Mouse (Mus musculus): ENCODE data around the gene Rdm1. TPM values are rescaled to one million over a fixed set of nuclear protein-coding genes. Genes with fewer than 3 reads are reported as not detected.
A peak's percentile ranks its signal among the peaks of the same experiment; 100 is the strongest.
"Not testable (repeated sequence)": the region's sequence is repeated elsewhere in the genome, so short reads cannot be mapped to it uniquely, and the experiment has no call there.

Rdm1 gene
- polyA plus RNA-seq, 1 experiment from 2014 or later: 52.1 TPM

GRCm38 (mm10) chr11:101628733-101629417 is 1.9 kb downstream of the Rdm1 start:
- not testable (repeated sequence) for H3K36me3 ChIP-seq (ENCODE audit: control insufficient read depth, insufficient read depth, low read length); H3K27ac ChIP-seq (ENCODE audit: low read length); H3K9ac ChIP-seq (ENCODE audit: low read length); H3K9me3 ChIP-seq (ENCODE audit: control insufficient read depth, low read length); H3K4me1 ChIP-seq (replicated peaks; ENCODE audit: control insufficient read depth, insufficient read depth, low read length); ATAC-seq (ENCODE audit: low read depth); H3K27me3 ChIP-seq (ENCODE audit: control insufficient read depth, insufficient read depth, low read depth, low read length)
- WGBS: 63% methylated on average over 4 of the region's 5 CpGs
- H3K4me2 ChIP-seq (ENCODE audit: low read depth, low read length): peak overlapping the region; percentile 79
- H3K4me3 ChIP-seq (ENCODE audit: low read length): peak overlapping the region; percentile 69

GRCm38 (mm10) chr11:101635660-101636059 is 8.7 kb downstream of the Rdm1 start:
- Histone ChIP-seq H3K27me3 (ENCODE audit: control insufficient read depth, insufficient read depth, low read depth, low read length) (no peaks in the 10 kb centered on the region), H3K9me3 (ENCODE audit: control insufficient read depth, low read length) (no peaks in the 10 kb centered on the region), H3K27ac (ENCODE audit: low read length) (no peak overlapping the region), H3K4me1 (replicated peaks; ENCODE audit: control insufficient read depth, insufficient read depth, low read length) (no peaks in the 10 kb centered on the region), H3K4me3 (ENCODE audit: low read length) (no peak overlapping the region), H3K36me3 (ENCODE audit: control insufficient read depth, insufficient read depth, low read length) (peaks cover 14% of the 10 kb centered on the region), H3K4me2 (ENCODE audit: low read depth, low read length) (no peak overlapping the region), H3K9ac (ENCODE audit: low read length) (no peak overlapping the region)
- no peak for ATAC-seq (ENCODE audit: low read depth)
- WGBS: 74% methylated on average over 10 of the region's 10 CpGs

GRCm38 (mm10) chr11:101639761-101640160 is 12.8 kb downstream of the Rdm1 start:
- no peak for ATAC-seq (ENCODE audit: low read depth)
- 76% methylated on average over 4 of the region's 4 CpGs for WGBS
- H3K27me3 ChIP-seq (ENCODE audit: control insufficient read depth, insufficient read depth, low read depth, low read length): no peaks in the 10 kb centered on the region

GRCm38 (mm10) chr11:101640857-101641709 is 14.1 kb downstream of the Rdm1 start:
- peak overlapping the region; percentile 44 for H3K4me3 ChIP-seq (ENCODE audit: low read length)
- peak overlapping the region; percentile 66 for H3K27ac ChIP-seq (ENCODE audit: low read length)
- peak overlapping the region; percentile 64 for H3K9ac ChIP-seq (ENCODE audit: low read length)
- not testable (repeated sequence) for H3K4me1 ChIP-seq (replicated peaks; ENCODE audit: control insufficient read depth, insufficient read depth, low read length); H3K27me3 ChIP-seq (ENCODE audit: control insufficient read depth, insufficient read depth, low read depth, low read length); H3K36me3 ChIP-seq (ENCODE audit: control insufficient read depth, insufficient read depth, low read length); H3K9me3 ChIP-seq (ENCODE audit: control insufficient read depth, low read length)
- peak; percentile 76 for ATAC-seq (ENCODE audit: low read depth)
- H3K4me2 ChIP-seq (ENCODE audit: low read depth, low read length): peak overlapping the region; percentile 53
- 5% methylated on average over 51 of the region's 53 CpGs for WGBS

More at GRCm38 (mm10) chr11:101639761-101640160, 12.8 kb downstream of the Rdm1 start:
- H3K27ac ChIP-seq (ENCODE audit: low read length): no peak overlapping the region
- H3K4me3 ChIP-seq (ENCODE audit: low read length): no peak overlapping the region
- H3K9me3 ChIP-seq (ENCODE audit: control insufficient read depth, low read length): no peaks in the 10 kb centered on the region
- peaks cover 12% of the 10 kb centered on the region for H3K36me3 ChIP-seq (ENCODE audit: control insufficient read depth, insufficient read depth, low read length)
- H3K4me2 ChIP-seq (ENCODE audit: low read depth, low read length): no peak overlapping the region
- no peak overlapping the region for H3K9ac ChIP-seq (ENCODE audit: low read length)
- no peaks in the 10 kb centered on the region; the same call in 1 of the 2 replicates for H3K4me1 ChIP-seq (replicated peaks; ENCODE audit: control insufficient read depth, insufficient read depth, low read length)

- ATAC-seq (ENCODE audit: low read depth): peak; percentile 82
- H3K27me3 ChIP-seq (ENCODE audit: control insufficient read depth, insufficient read depth, low read depth, low read length); H3K36me3 ChIP-seq (ENCODE audit: control insufficient read depth, insufficient read depth, low read length); H3K4me3 ChIP-seq (ENCODE audit: low read length); H3K4me1 ChIP-seq (replicated peaks; ENCODE audit: control insufficient read depth, insufficient read depth, low read length); H3K9me3 ChIP-seq (ENCODE audit: control insufficient read depth, low read length): not testable (repeated sequence)
- H3K9ac ChIP-seq (ENCODE audit: low read length): 0 out of 2 replicates have a peak overlapping the region, but pooled peaks have one; percentile 64
- peak overlapping the region; percentile 53; the same call in 1 of the 2 replicates for H3K4me2 ChIP-seq (ENCODE audit: low read depth, low read length)
- H3K27ac ChIP-seq (ENCODE audit: low read length): peak overlapping the region; percentile 66
- WGBS: 6% methylated on average over 13 of the region's 26 CpGs
These were observed 15.0 kb downstream of the Rdm1 start for GRCm38 (mm10) chr11:101641710-101642642.

- H3K4me1 ChIP-seq (replicated peaks; ENCODE audit: control insufficient read depth, insufficient read depth, low read length): no peaks in the 10 kb centered on the region; the same call in 1 of the 2 replicates
- 42% methylated on average over 5 of the region's 5 CpGs for WGBS
- H3K4me3 ChIP-seq (ENCODE audit: low read length): no peak overlapping the region
- no peaks in the 10 kb centered on the region for H3K9me3 ChIP-seq (ENCODE audit: control insufficient read depth, low read length)
- no peak overlapping the region for H3K4me2 ChIP-seq (ENCODE audit: low read depth, low read length)
- no peak for ATAC-seq (ENCODE audit: low read depth)
- H3K27me3 ChIP-seq (ENCODE audit: control insufficient read depth, insufficient read depth, low read depth, low read length): no peaks in the 10 kb centered on the region
- H3K9ac ChIP-seq (ENCODE audit: low read length): no peak overlapping the region
- H3K27ac ChIP-seq (ENCODE audit: low read length): no peak overlapping the region
- H3K36me3 ChIP-seq (ENCODE audit: control insufficient read depth, insufficient read depth, low read length): no peaks in the 10 kb centered on the region
These were observed 15.9 kb downstream of the Rdm1 start for GRCm38 (mm10) chr11:101642931-101643330.

GRCm38 (mm10) chr11:101644591-101644990 is 17.6 kb downstream of the Rdm1 start:
- no peaks in the 10 kb centered on the region; the same call in 1 of the 2 replicates for H3K4me1 ChIP-seq (replicated peaks; ENCODE audit: control insufficient read depth, insufficient read depth, low read length)
- no peak overlapping the region for H3K9ac ChIP-seq (ENCODE audit: low read length)
- no peak overlapping the region for H3K27ac ChIP-seq (ENCODE audit: low read length)
- no peaks in the 10 kb centered on the region for H3K36me3 ChIP-seq (ENCODE audit: control insufficient read depth, insufficient read depth, low read length)
- H3K9me3 ChIP-seq (ENCODE audit: control insufficient read depth, low read length): no peaks in the 10 kb centered on the region
- ATAC-seq (ENCODE audit: low read depth): no peak
- H3K4me2 ChIP-seq (ENCODE audit: low read depth, low read length): no peak overlapping the region
- 46% methylated on average over 3 of the region's 3 CpGs for WGBS
- H3K27me3 ChIP-seq (ENCODE audit: control insufficient read depth, insufficient read depth, low read depth, low read length): no peaks in the 10 kb centered on the region
- no peak overlapping the region for H3K4me3 ChIP-seq (ENCODE audit: low read length)

GRCm38 (mm10) chr11:101645043-101645410 is 18.0 kb downstream of the Rdm1 start:
- not testable (repeated sequence) for H3K36me3 ChIP-seq (ENCODE audit: control insufficient read depth, insufficient read depth, low read length); ATAC-seq (ENCODE audit: low read depth); H3K9me3 ChIP-seq (ENCODE audit: control insufficient read depth, low read length); H3K4me1 ChIP-seq (replicated peaks; ENCODE audit: control insufficient read depth, insufficient read depth, low read length); H3K4me3 ChIP-seq (ENCODE audit: low read length); H3K9ac ChIP-seq (ENCODE audit: low read length); H3K27me3 ChIP-seq (ENCODE audit: control insufficient read depth, insufficient read depth, low read depth, low read length); H3K4me2 ChIP-seq (ENCODE audit: low read depth, low read length)
- WGBS: 0% methylated on average over 4 of the region's 4 CpGs
- peak overlapping the region; percentile 36; the same call in 1 of the 2 replicates for H3K27ac ChIP-seq (ENCODE audit: low read length)
